8 mouse cellular contexts compared by ENCODE assay signal in the genomic region with DNA sequence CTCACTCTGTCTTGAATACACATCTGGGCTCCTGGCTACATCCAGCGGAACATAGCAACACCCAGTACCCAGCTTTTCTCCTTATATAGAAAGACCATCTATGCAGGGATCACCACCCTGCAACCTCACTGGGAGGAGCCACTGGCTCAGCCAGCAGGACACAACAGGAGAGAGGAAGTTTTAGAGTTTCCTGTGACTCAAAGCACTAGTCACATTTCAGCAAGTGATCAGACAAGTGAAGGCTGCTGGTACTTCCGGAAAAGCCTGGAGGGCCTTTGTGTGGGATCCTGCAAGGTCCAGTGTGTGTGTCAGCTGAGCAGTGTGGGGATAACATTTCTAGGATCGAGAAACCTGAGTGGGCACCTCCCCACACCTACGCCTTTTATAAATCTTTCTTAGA. TPM values are rescaled to one million over a fixed set of nuclear protein-coding genes. Genes with fewer than 3 reads are reported as not detected.
DNase-seq lines count a peak whose midpoint lies in the region; ATAC-seq and TF ChIP-seq lines count a peak whose summit lies in the region.

No protein-coding gene starts in this region.

- no peak overlapping the region for H3K9ac ChIP-seq in intestine, embryonic 15.5 days
- no peak overlapping the region for H3K9ac ChIP-seq in lung, embryonic 15.5 days

- H3K27me3 ChIP-seq in intestine, embryonic 15.5 days (replicated peaks) = no peaks in the 10 kb centered on the region
- H3K27me3 ChIP-seq in lung, embryonic 15.5 days = no peaks in the 10 kb centered on the region
- no peaks in the 10 kb centered on the region for H3K27me3 ChIP-seq in cerebellum, adult 2 months (ENCODE audit: control insufficient read depth, insufficient read depth, low read length)

- WGBS in intestine, embryonic 15.5 days = 65% methylated on average over 4 of the region's 4 CpGs
- 49% methylated on average over 4 of the region's 4 CpGs for WGBS in lung, embryonic 15.5 days
- 87% methylated on average over 4 of the region's 4 CpGs for WGBS in cerebellum, adult 2 months

- no peak for TF ChIP-seq CTCF in cerebellum, adult 2 months (IDR thresholded peaks at IDR 0.05; ENCODE audit: borderline replicate concordance, insufficient read depth, low read depth, low read length)

- H3K4me3 ChIP-seq in intestine, embryonic 15.5 days (replicated peaks) = no peak overlapping the region
- no peak overlapping the region for H3K4me3 ChIP-seq in lung, embryonic 15.5 days
- H3K4me3 ChIP-seq in cerebellum, adult 2 months (replicated peaks; ENCODE audit: insufficient read depth, low read depth, low read length) = no peak overlapping the region

- H3K4me1 ChIP-seq in intestine, embryonic 15.5 days (replicated peaks) = peaks cover 20% of the 10 kb centered on the region
- peaks cover 56% of the 10 kb centered on the region for H3K4me1 ChIP-seq in lung, embryonic 15.5 days
- H3K4me1 ChIP-seq in cerebellum, adult 2 months (ENCODE audit: control insufficient read depth, insufficient read depth, low read length) = no peaks in the 10 kb centered on the region

- no peaks in the 10 kb centered on the region for H3K9me3 ChIP-seq in intestine, embryonic 15.5 days
- no peaks in the 10 kb centered on the region for H3K9me3 ChIP-seq in lung, embryonic 15.5 days

- peak; percentile 48 for ATAC-seq in common myeloid progenitor, adult 5-6 weeks (replicated peaks; ENCODE audit: low read depth, poor library complexity, severe bottlenecking)
- ATAC-seq in intestine, embryonic 15.5 days = no peak
- peak; percentile 43; the same call in 1 of the 2 replicates for ATAC-seq in lung, embryonic 15.5 days (ENCODE audit: borderline replicate concordance, extremely low read depth, low FRiP score, low TSS enrichment)
- ATAC-seq in erythroblast, adult 5-6 weeks (replicated peaks; ENCODE audit: low FRiP score, poor library complexity, severe bottlenecking) = no peak

- no peak for TF ChIP-seq POLR2A in cerebellum, adult 2 months (IDR thresholded peaks at IDR 0.05; ENCODE audit: borderline replicate concordance, insufficient read depth, low read length)

- H3K36me3 ChIP-seq in intestine, embryonic 15.5 days = no peaks in the 10 kb centered on the region
- no peaks in the 10 kb centered on the region for H3K36me3 ChIP-seq in lung, embryonic 15.5 days

- H3K27ac ChIP-seq in intestine, embryonic 15.5 days = peak overlapping the region; percentile 6; the same call in 1 of the 2 replicates
- peak overlapping the region; percentile 82 for H3K27ac ChIP-seq in lung, embryonic 15.5 days
- no peak overlapping the region for H3K27ac ChIP-seq in cerebellum, adult 2 months (ENCODE audit: insufficient read depth, low read length)

- peak; percentile 40 for DNase-seq in gastrocnemius, postnatal 25 days
- no peak for DNase-seq in gastrocnemius, postnatal 10 days
- DNase-seq in cerebellum, adult 2 months = no peak
- DNase-seq in cerebellum, adult 11 months = no peak

- no peak overlapping the region for H3K4me2 ChIP-seq in intestine, embryonic 15.5 days (replicated peaks)
- H3K4me2 ChIP-seq in lung, embryonic 15.5 days = no peak overlapping the region

RNA-seq across cellular contexts. Expression of gene Tubd1, which starts 32.4 kb away (rescaled TPM):
- 1 to 10 TPM; 5.5 to 6.4 TPM for total RNA-seq in gastrocnemius, postnatal 25 days (2021)
- total RNA-seq in gastrocnemius, postnatal 10 days (2021) = 1 to 10 TPM; 3.5 to 3.7 TPM
- total RNA-seq in common myeloid progenitor, adult 5-6 weeks (2017) = 12.1 and 15.2 TPM in 2 replicates
- 11.6 and 11.8 TPM in 2 replicates for polyA plus RNA-seq in intestine, embryonic 15.5 days (2015; fragmentation: Nextera tagmentation; extraction: Ambion mirVana)
- 14.8 and 16.1 TPM in 2 replicates for polyA plus RNA-seq in lung, embryonic 15.5 days (2015; fragmentation: Nextera tagmentation; extraction: Ambion mirVana)
- polyA plus RNA-seq in cerebellum, adult 2 months (2012; rRNA removed) = 3.5 and 4.0 TPM in 2 replicates
- total RNA-seq in erythroblast, adult 5-6 weeks (2015; ENCODE audit: low replicate concordance) = 0.77 and 8.8 TPM in 2 replicates
- 2.6 and 5.4 TPM in 2 replicates for total RNA-seq in erythroblast, adult 5-6 weeks (2017; ENCODE audit: low replicate concordance)

RNA-seq across cellular contexts. Expression of gene Rps6kb1, which starts 32.6 kb away (rescaled TPM):
- total RNA-seq in gastrocnemius, postnatal 25 days (2021) = 10 to 100 TPM; 19.0 to 20.2 TPM
- 10 to 100 TPM; 36.8 to 43.3 TPM for total RNA-seq in gastrocnemius, postnatal 10 days (2021)
- total RNA-seq in common myeloid progenitor, adult 5-6 weeks (2017) = 39.6 and 76.3 TPM in 2 replicates
- polyA plus RNA-seq in intestine, embryonic 15.5 days (2015; fragmentation: Nextera tagmentation; extraction: Ambion mirVana) = 54.6 and 63.6 TPM in 2 replicates
- polyA plus RNA-seq in lung, embryonic 15.5 days (2015; fragmentation: Nextera tagmentation; extraction: Ambion mirVana) = 59.0 and 61.1 TPM in 2 replicates
- 25.6 and 28.9 TPM in 2 replicates for polyA plus RNA-seq in cerebellum, adult 2 months (2012; rRNA removed)
- total RNA-seq in erythroblast, adult 5-6 weeks (2015; ENCODE audit: low replicate concordance) = 7.5 and 12.7 TPM in 2 replicates
- 20.2 and 24.7 TPM in 2 replicates for total RNA-seq in erythroblast, adult 5-6 weeks (2017; ENCODE audit: low replicate concordance)

Comparison
In these comparisons a context has a peak if more than half of its experiments do, and no peak if none do; other contexts are left out.
1. ATAC-seq: peak in common myeloid progenitor, adult 5-6 weeks (single experiment) and lung, embryonic 15.5 days (single experiment); none in intestine, embryonic 15.5 days (single experiment) and erythroblast, adult 5-6 weeks (single experiment).